Mouse (Mus musculus): ENCODE data around the gene Rhou.

DNA sequence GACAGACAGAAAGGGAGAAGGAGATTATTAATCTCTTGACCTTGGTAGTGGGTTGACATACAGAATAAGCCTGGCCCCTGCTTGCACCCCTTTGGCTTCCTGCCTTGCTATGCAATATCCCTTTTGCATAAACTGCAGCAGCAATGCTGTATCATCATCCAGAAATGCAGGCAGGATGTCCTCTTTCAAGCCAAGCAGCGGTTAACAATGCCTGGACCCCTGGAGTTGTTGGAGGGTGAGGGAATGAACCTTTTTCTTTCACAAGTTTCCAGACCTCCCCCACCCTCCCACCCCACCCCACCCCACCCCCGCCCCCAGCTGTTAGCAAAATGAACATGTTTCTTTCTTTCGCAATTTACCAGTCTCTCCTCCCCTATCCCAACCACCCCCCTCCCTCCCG, 15.0 kb downstream of the Rhou start:
- TF ChIP-seq CTCF (IDR thresholded peaks at IDR 0.05; ENCODE audit: low read depth) (no peak), EP300 (IDR thresholded peaks at IDR 0.05; ENCODE audit: low read depth) (no peak)

Measured in liver, postnatal 0 days (tissue).